Mouse (Mus musculus) embryonic facial prominence, embryonic 15.5 days (tissue): ENCODE measurements at regions not wholly inside any gene's neighbourhood (a gene's known extent, or its start where the extent isn't known, plus 50 kb on each side); places are given as distances from the start of the nearest gene placed in this dataset.

Experiments
- ATAC-seq: fragments of 200-750 bp; cut with Nextera tagmentation; 2 replicates; pipeline ENCODE4 v1.8.0; 2017; ENCODE audit warnings: low read depth, moderate TSS enrichment; ENCODE audit not compliant: insufficient number of reproducible peaks, low FRiP score, low TSS enrichment
- H3K27ac ChIP-seq: fragments of 300-500 bp; sonication (generic); replicated peaks from 2 replicates; pipeline ENCODE4 v1.5.1; 2015; ENCODE audit warnings: mild to moderate bottlenecking, inconsistent platforms
- H3K27me3 ChIP-seq: fragments of 300-500 bp; sonication (generic); 2 replicates; pipeline ENCODE4 v1.6.1; 2015; ENCODE audit warnings: inconsistent platforms
- H3K36me3 ChIP-seq: fragments of 300-500 bp; sonication (generic); 2 replicates; pipeline ENCODE4 v1.6.1; 2015; ENCODE audit warnings: mild to moderate bottlenecking, inconsistent platforms
- H3K4me1 ChIP-seq: fragments of 300-500 bp; sonication (generic); 2 replicates; pipeline ENCODE4 v1.6.1; 2015; ENCODE audit warnings: inconsistent platforms
- H3K4me2 ChIP-seq: fragments of 300-500 bp; sonication (generic); replicated peaks from 2 replicates; pipeline ENCODE4 v1.6.1; 2015; ENCODE audit warnings: mild to moderate bottlenecking, inconsistent platforms
- H3K4me3 ChIP-seq: fragments of 300-500 bp; sonication (generic); replicated peaks from 2 replicates; pipeline ENCODE4 v1.5.1; 2015; ENCODE audit warnings: mild to moderate bottlenecking, inconsistent platforms
- H3K9ac ChIP-seq: fragments of 300-500 bp; sonication (generic); 2 replicates; pipeline ENCODE4 v1.6.1; 2015; ENCODE audit warnings: inconsistent platforms
- H3K9me3 ChIP-seq: fragments of 300-500 bp; sonication (generic); replicated peaks from 2 replicates; pipeline ENCODE4 v1.6.1; 2016; ENCODE audit warnings: inconsistent platforms
- WGBS: fragments of 180-500 bp; shearing (Covaris S2); methylation state at CpG from one replicate; pipeline ENCODE4 v1.1.7; 2015; 5-methylcytosine and 5-hydroxymethylcytosine counted together

GRCm38 (mm10) chr16:5578333-5578732, 306.8 kb upstream of the Rbfox1 start:
- no peaks in the 10 kb centered on the region for H3K4me1 ChIP-seq
- H3K9me3 ChIP-seq: no peaks in the 10 kb centered on the region
- no peak overlapping the region for H3K9ac ChIP-seq
- no peak overlapping the region for H3K27ac ChIP-seq
- ATAC-seq: no peak
- H3K4me2 ChIP-seq: no peak overlapping the region
- 55% methylated on average over 3 of the region's 3 CpGs for WGBS
- no peak overlapping the region for H3K4me3 ChIP-seq
- H3K27me3 ChIP-seq: no peaks in the 10 kb centered on the region
- H3K36me3 ChIP-seq: no peaks in the 10 kb centered on the region

GRCm38 (mm10) chr16:5572780-5573179, 312.4 kb upstream of the Rbfox1 start:
- H3K27ac ChIP-seq: no peak overlapping the region
- no peak for ATAC-seq
- H3K9ac ChIP-seq: no peak overlapping the region
- H3K4me3 ChIP-seq: no peak overlapping the region
- no peaks in the 10 kb centered on the region for H3K9me3 ChIP-seq
- H3K4me1 ChIP-seq: no peaks in the 10 kb centered on the region
- H3K27me3 ChIP-seq: no peaks in the 10 kb centered on the region
- no peaks in the 10 kb centered on the region for H3K36me3 ChIP-seq
- H3K4me2 ChIP-seq: no peak overlapping the region

- no peak overlapping the region for H3K27ac ChIP-seq
- 91% methylated on average over 4 of the region's 4 CpGs for WGBS
- ATAC-seq: no peak
These were observed 314.5 kb upstream of the Rbfox1 start for GRCm38 (mm10) chr16:5570619-5571018.

GRCm38 (mm10) chr16:5569101-5569500, 313.3 kb upstream of the Eef2kmt start:
- no peaks in the 10 kb centered on the region for H3K36me3 ChIP-seq
- no peak for ATAC-seq
- no peak overlapping the region for H3K9ac ChIP-seq
- no peak overlapping the region for H3K27ac ChIP-seq
- H3K4me1 ChIP-seq: no peaks in the 10 kb centered on the region
- H3K27me3 ChIP-seq: no peaks in the 10 kb centered on the region
- no peaks in the 10 kb centered on the region for H3K9me3 ChIP-seq
- 68% methylated on average over 10 of the region's 10 CpGs for WGBS
- no peak overlapping the region for H3K4me3 ChIP-seq
- H3K4me2 ChIP-seq: no peak overlapping the region

More at GRCm38 (mm10) chr16:5570619-5571018, 314.5 kb upstream of the Rbfox1 start:
- Histone ChIP-seq H3K4me3 (no peak overlapping the region), H3K9ac (no peak overlapping the region), H3K4me1 (no peaks in the 10 kb centered on the region), H3K36me3 (no peaks in the 10 kb centered on the region), H3K4me2 (no peak overlapping the region), H3K27me3 (no peaks in the 10 kb centered on the region), H3K9me3 (no peaks in the 10 kb centered on the region)

GRCm38 (mm10) chr16:5549026-5549425, 293.2 kb upstream of the Eef2kmt start:
- ATAC-seq: no peak
- Histone ChIP-seq H3K4me2 (no peak overlapping the region), H3K4me1 (no peaks in the 10 kb centered on the region), H3K4me3 (no peak overlapping the region), H3K9ac (no peak overlapping the region), H3K9me3 (no peaks in the 10 kb centered on the region), H3K27me3 (no peaks in the 10 kb centered on the region), H3K27ac (no peak overlapping the region), H3K36me3 (no peaks in the 10 kb centered on the region)
- 61% methylated on average over 6 of the region's 6 CpGs for WGBS

- 70% methylated on average over 3 of the region's 3 CpGs for WGBS
- H3K4me3 ChIP-seq: no peak overlapping the region
- no peaks in the 10 kb centered on the region for H3K9me3 ChIP-seq
- no peak overlapping the region for H3K27ac ChIP-seq
- no peaks in the 10 kb centered on the region for H3K36me3 ChIP-seq
- no peaks in the 10 kb centered on the region for H3K4me1 ChIP-seq
- ATAC-seq: no peak
- no peak overlapping the region for H3K9ac ChIP-seq
- no peaks in the 10 kb centered on the region for H3K27me3 ChIP-seq
- no peak overlapping the region for H3K4me2 ChIP-seq
These were observed 292.8 kb upstream of the Eef2kmt start for GRCm38 (mm10) chr16:5548602-5549001.

GRCm38 (mm10) chr16:5546808-5547207, 291.0 kb upstream of the Eef2kmt start:
- Histone ChIP-seq H3K4me2 (no peak overlapping the region), H3K27me3 (no peaks in the 10 kb centered on the region), H3K9me3 (no peaks in the 10 kb centered on the region), H3K27ac (no peak overlapping the region), H3K36me3 (no peaks in the 10 kb centered on the region), H3K4me1 (no peaks in the 10 kb centered on the region), H3K4me3 (no peak overlapping the region), H3K9ac (no peak overlapping the region)
- WGBS: 46% methylated on average over 4 of the region's 4 CpGs
- ATAC-seq: no peak

- H3K27me3 ChIP-seq: no peaks in the 10 kb centered on the region
- H3K27ac ChIP-seq: no peak overlapping the region
- H3K4me1 ChIP-seq: no peaks in the 10 kb centered on the region
- no peaks in the 10 kb centered on the region for H3K36me3 ChIP-seq
- no peak for ATAC-seq
- H3K4me3 ChIP-seq: no peak overlapping the region
- no peaks in the 10 kb centered on the region for H3K9me3 ChIP-seq
- H3K4me2 ChIP-seq: no peak overlapping the region
- no peak overlapping the region for H3K9ac ChIP-seq
- WGBS: 52% methylated on average over 8 of the region's 8 CpGs
These were observed 290.0 kb upstream of the Eef2kmt start for GRCm38 (mm10) chr16:5545801-5546200.

GRCm38 (mm10) chr16:5544436-5544835, 288.7 kb upstream of the Eef2kmt start:
- no peak overlapping the region for H3K4me3 ChIP-seq
- no peak overlapping the region for H3K4me2 ChIP-seq
- no peaks in the 10 kb centered on the region for H3K36me3 ChIP-seq
- ATAC-seq: no peak
- WGBS: 57% methylated on average over 2 of the region's 2 CpGs
- no peak overlapping the region for H3K9ac ChIP-seq
- H3K4me1 ChIP-seq: no peaks in the 10 kb centered on the region
- H3K9me3 ChIP-seq: no peaks in the 10 kb centered on the region
- no peaks in the 10 kb centered on the region for H3K27me3 ChIP-seq
- no peak overlapping the region for H3K27ac ChIP-seq

GRCm38 (mm10) chr16:5538836-5539510, 283.2 kb upstream of the Eef2kmt start:
- Histone ChIP-seq H3K4me3 (no peak overlapping the region), H3K4me1 (no peaks in the 10 kb centered on the region), H3K9ac (no peak overlapping the region), H3K9me3 (no peaks in the 10 kb centered on the region), H3K27ac (no peak overlapping the region), H3K27me3 (peaks cover 3% of the 10 kb centered on the region; the same call in 1 of the 2 replicates), H3K36me3 (no peaks in the 10 kb centered on the region), H3K4me2 (no peak overlapping the region)
- no peak for ATAC-seq
- WGBS: 43% methylated on average over 10 of the region's 10 CpGs

GRCm38 (mm10) chr16:5537286-5538204, 281.8 kb upstream of the Eef2kmt start:
- Histone ChIP-seq H3K27ac (no peak overlapping the region), H3K36me3 (no peaks in the 10 kb centered on the region), H3K27me3 (peaks cover 3% of the 10 kb centered on the region; the same call in 1 of the 2 replicates), H3K9ac (no peak overlapping the region), H3K4me2 (no peak overlapping the region), H3K9me3 (no peaks in the 10 kb centered on the region), H3K4me3 (no peak overlapping the region), H3K4me1 (no peaks in the 10 kb centered on the region)
- no peak for ATAC-seq
- 37% methylated on average over 11 of the region's 11 CpGs for WGBS
